Mouse (Mus musculus) heart, embryonic 16.5 days (tissue): ENCODE measurements around the gene Per1. TPM values are rescaled to one million over a fixed set of nuclear protein-coding genes. Genes with fewer than 3 reads are reported as not detected.
"Not testable (repeated sequence)": the region's sequence is repeated elsewhere in the genome, so short reads cannot be mapped to it uniquely, and the experiment has no call there.

ENCODE experiments used
- ATAC-seq: fragments of 200-750 bp; cut with Nextera tagmentation; replicated peaks from 2 replicates; pipeline ENCODE4 v1.8.0; 2017; ENCODE audit warnings: moderate number of reproducible peaks; ENCODE audit not compliant: insufficient read depth, low FRiP score; ENCODE audit errors: extremely low read depth
- H3K27ac ChIP-seq: fragments of 300-500 bp; sonication (generic); 2 replicates; pipeline ENCODE4 v1.5.1; 2014; ENCODE audit warnings: mild to moderate bottlenecking, low read length, control low read depth, moderate library complexity
- H3K27me3 ChIP-seq: fragments of 300-500 bp; sonication (generic); 2 replicates; pipeline ENCODE4 v1.6.1; 2014; ENCODE audit warnings: low read length, mixed read lengths; ENCODE audit not compliant: control insufficient read depth, insufficient read depth
- H3K36me3 ChIP-seq: fragments of 300-500 bp; sonication (generic); 2 replicates; pipeline ENCODE4 v1.6.1; 2014; ENCODE audit not compliant: control insufficient read depth, insufficient read depth
- H3K4me1 ChIP-seq: fragments of 300-500 bp; sonication (generic); 2 replicates; pipeline ENCODE4 v1.6.1; 2014; ENCODE audit warnings: low read length, mixed read lengths; ENCODE audit not compliant: control insufficient read depth, insufficient read depth
- H3K4me2 ChIP-seq: fragments of 300-500 bp; sonication (generic); 2 replicates; pipeline ENCODE4 v1.6.1; 2014; ENCODE audit warnings: low read depth, mild to moderate bottlenecking, control low read depth, low read length
- H3K4me3 ChIP-seq: fragments of 300-500 bp; sonication (generic); 2 replicates; pipeline ENCODE4 v1.5.1; 2014; ENCODE audit warnings: mild to moderate bottlenecking, control low read depth, low read length
- H3K9ac ChIP-seq: fragments of 300-500 bp; sonication (generic); 2 replicates; pipeline ENCODE4 v1.6.1; 2014; ENCODE audit warnings: low read length, control low read depth
- H3K9me3 ChIP-seq: fragments of 300-500 bp; sonication (generic); replicated peaks from 2 replicates; pipeline ENCODE4 v1.6.1; 2016; ENCODE audit warnings: low read length; ENCODE audit not compliant: control insufficient read depth
- WGBS: fragments of 180-500 bp; shearing (Covaris S2); extraction: QIAGEN DNeasy Blood & Tissue Kit; methylation state at CpG from one replicate; pipeline ENCODE4 v1.1.7; 2014; 5-methylcytosine and 5-hydroxymethylcytosine counted together
- polyA plus RNA-seq: library from polyadenylated mRNA; unstranded; fragments of >200 nt; fragmentation: Nextera tagmentation; extraction: Ambion mirVana; gene quantifications from 2 replicates; pipeline ENCODE4 v1.2.1, GENCODE M21; 2015

The Per1 gene
- polyA plus RNA-seq, 1 experiment from 2014 or later = 19.6 TPM

- H3K9me3 ChIP-seq = no peaks in the 10 kb centered on the region
- H3K36me3 ChIP-seq = peaks cover 15% of the 10 kb centered on the region
- H3K4me3 ChIP-seq = no peak overlapping the region
- H3K9ac ChIP-seq = no peak overlapping the region
- whole genome bisulfite sequencing = 84% methylated on average over 4 of the region's 4 CpGs
- no peak overlapping the region for H3K4me2 ChIP-seq
- peak overlapping the region; percentile 39 for H3K27ac ChIP-seq
- no peaks in the 10 kb centered on the region for H3K27me3 ChIP-seq
- H3K4me1 ChIP-seq = peaks cover 29% of the 10 kb centered on the region
- no peak for ATAC-seq
Measured at GRCm38 (mm10) chr11:69092871-69093270, 2.1 kb upstream of the Per1 start.

- H3K9ac ChIP-seq, ATAC-seq, H3K27me3 ChIP-seq, H3K9me3 ChIP-seq, H3K4me3 ChIP-seq, H3K4me2 ChIP-seq: not testable (repeated sequence)
- 88% methylated on average over 7 of the region's 7 CpGs for WGBS
- H3K4me1 ChIP-seq = peaks cover 36% of the 10 kb centered on the region
- H3K27ac ChIP-seq = peak overlapping the region; percentile 96; the same call in 1 of the 2 replicates
- H3K36me3 ChIP-seq = peaks cover 15% of the 10 kb centered on the region
Measured at GRCm38 (mm10) chr11:69093856-69094255, 1.2 kb upstream of the Per1 start.

GRCm38 (mm10) chr11:69095511-69096231 lies 654 bp downstream of the Per1 start:
- peaks cover 36% of the 10 kb centered on the region for H3K4me1 ChIP-seq
- peak overlapping the region; percentile 93 for H3K9ac ChIP-seq
- peaks cover 10% of the 10 kb centered on the region for H3K36me3 ChIP-seq
- no peak for ATAC-seq
- peak overlapping the region; percentile 76 for H3K4me3 ChIP-seq
- peak overlapping the region; percentile 98 for H3K4me2 ChIP-seq
- H3K9me3 ChIP-seq = no peaks in the 10 kb centered on the region
- under 1% methylated on average over 27 of the region's 27 CpGs for WGBS
- no peaks in the 10 kb centered on the region for H3K27me3 ChIP-seq
- peak overlapping the region; percentile 99 for H3K27ac ChIP-seq

GRCm38 (mm10) chr11:69096360-69096986 lies 1.5 kb downstream of the Per1 start:
- H3K4me2 ChIP-seq = peak overlapping the region; percentile 98
- H3K9me3 ChIP-seq = no peaks in the 10 kb centered on the region
- peak overlapping the region; percentile 93 for H3K9ac ChIP-seq
- no peaks in the 10 kb centered on the region for H3K27me3 ChIP-seq
- peak overlapping the region; percentile 76 for H3K4me3 ChIP-seq
- H3K27ac ChIP-seq = peak overlapping the region; percentile 99
- no peak for ATAC-seq
- peaks cover 38% of the 10 kb centered on the region for H3K4me1 ChIP-seq
- 7% methylated on average over 9 of the region's 9 CpGs for WGBS
- H3K36me3 ChIP-seq = peaks cover 15% of the 10 kb centered on the region

GRCm38 (mm10) chr11:69096987-69097900 lies 2.2 kb downstream of the Per1 start:
- H3K4me1 ChIP-seq = peaks cover 38% of the 10 kb centered on the region
- ATAC-seq = peak; percentile 59
- WGBS = 2% methylated on average over 29 of the region's 29 CpGs

GRCm38 (mm10) chr11:69098039-69098761 lies 3.2 kb downstream of the Per1 start:
- peak overlapping the region; percentile 99 for H3K27ac ChIP-seq
- 21% methylated on average over 8 of the region's 8 CpGs for WGBS
- H3K4me2 ChIP-seq = peak overlapping the region; percentile 98
- H3K36me3 ChIP-seq = peaks cover 28% of the 10 kb centered on the region
- no peaks in the 10 kb centered on the region for H3K27me3 ChIP-seq
- H3K4me3 ChIP-seq = peak overlapping the region; percentile 76
- peaks cover 38% of the 10 kb centered on the region for H3K4me1 ChIP-seq
- no peak for ATAC-seq
- peak overlapping the region; percentile 83 for H3K9ac ChIP-seq
- no peaks in the 10 kb centered on the region for H3K9me3 ChIP-seq

More at GRCm38 (mm10) chr11:69096987-69097900, 2.2 kb downstream of the Per1 start:
- H3K36me3 ChIP-seq = peaks cover 19% of the 10 kb centered on the region
- peak overlapping the region; percentile 93 for H3K9ac ChIP-seq
- peak overlapping the region; percentile 99 for H3K27ac ChIP-seq
- H3K4me3 ChIP-seq = peak overlapping the region; percentile 76
- no peaks in the 10 kb centered on the region for H3K9me3 ChIP-seq
- peak overlapping the region; percentile 98 for H3K4me2 ChIP-seq
- no peaks in the 10 kb centered on the region for H3K27me3 ChIP-seq

- Histone ChIP-seq H3K4me2 (peak overlapping the region; percentile 98), H3K9ac (peak overlapping the region; percentile 83), H3K4me3 (peak overlapping the region; percentile 76), H3K4me1 (peaks cover 38% of the 10 kb centered on the region), H3K27ac (peak overlapping the region; percentile 99), H3K36me3 (peaks cover 33% of the 10 kb centered on the region), H3K27me3 (no peaks in the 10 kb centered on the region), H3K9me3 (no peaks in the 10 kb centered on the region)
- under 1% methylated on average over 19 of the region's 19 CpGs for WGBS
- peak; percentile 1; the same call in 1 of the 2 replicates for ATAC-seq
Measured at GRCm38 (mm10) chr11:69098762-69099091, 3.7 kb downstream of the Per1 start.

GRCm38 (mm10) chr11:69099177-69099914 lies 4.3 kb downstream of the Per1 start:
- peaks cover 35% of the 10 kb centered on the region for H3K4me1 ChIP-seq
- 1% methylated on average over 22 of the region's 22 CpGs for WGBS

More at GRCm38 (mm10) chr11:69099177-69099914, 4.3 kb downstream of the Per1 start:
- peaks cover 40% of the 10 kb centered on the region for H3K36me3 ChIP-seq
- ATAC-seq = no peak
- no peaks in the 10 kb centered on the region for H3K27me3 ChIP-seq
- H3K4me2 ChIP-seq = peak overlapping the region; percentile 98
- peak overlapping the region; percentile 76 for H3K4me3 ChIP-seq
- no peaks in the 10 kb centered on the region for H3K9me3 ChIP-seq
- peak overlapping the region; percentile 83 for H3K9ac ChIP-seq
- H3K27ac ChIP-seq = peak overlapping the region; percentile 99
